Mouse (Mus musculus): ENCODE data around the gene Ap1ar. TPM values are rescaled to one million over a fixed set of nuclear protein-coding genes. Genes with fewer than 3 reads are reported as not detected.

Gene Ap1ar
- 50.4 and 52.8 TPM in 2 replicates for polyA plus RNA-seq (2012; rRNA removed)

GRCm38 (mm10) chr3:127837154-127837865 lies at the start of gene Ap1ar:
TSS of gene Ap1ar (minus strand) at chr3:127837523.

GRCm38 (mm10) chr3:127789500-127790191 lies 47.7 kb downstream of the Ap1ar start, which contains the start of gene Tifa:
TSS of gene Tifa (plus strand) at chr3:127789805.

GRCm38 (mm10) chr3:127780021-127780644 lies 57.2 kb downstream of the Ap1ar start, which contains the start of gene Alpk1:
TSS of gene Alpk1 (minus strand) at chr3:127780527.

Other genes starting within 250 kb of the Ap1ar start
- gene Neurog2, start 204.4 kb downstream of the Ap1ar start, polyA plus RNA-seq (2012; rRNA removed), result not detected in 2 replicates
- 5.1 TPM in 2 replicates for gene Alpk1, start 57.0 kb downstream of the Ap1ar start, polyA plus RNA-seq (2012; rRNA removed)
- 11.7 and 23.7 TPM in 2 replicates for gene Tifa, start 47.7 kb downstream of the Ap1ar start, polyA plus RNA-seq (2012; rRNA removed)
- gene Fam241a, start 58.8 kb upstream of the Ap1ar start, polyA plus RNA-seq (2012; rRNA removed), result 6.9 and 9.2 TPM in 2 replicates